Mouse (Mus musculus): ENCODE data around the gene Ubr4. TPM values are rescaled to one million over a fixed set of nuclear protein-coding genes. Genes with fewer than 3 reads are reported as not detected.
A peak's percentile ranks its signal among the peaks of the same experiment; 100 is the strongest.

Ubr4 gene
- polyA plus RNA-seq, 1 experiment from 2014 or later: 72.4 TPM

DNA sequence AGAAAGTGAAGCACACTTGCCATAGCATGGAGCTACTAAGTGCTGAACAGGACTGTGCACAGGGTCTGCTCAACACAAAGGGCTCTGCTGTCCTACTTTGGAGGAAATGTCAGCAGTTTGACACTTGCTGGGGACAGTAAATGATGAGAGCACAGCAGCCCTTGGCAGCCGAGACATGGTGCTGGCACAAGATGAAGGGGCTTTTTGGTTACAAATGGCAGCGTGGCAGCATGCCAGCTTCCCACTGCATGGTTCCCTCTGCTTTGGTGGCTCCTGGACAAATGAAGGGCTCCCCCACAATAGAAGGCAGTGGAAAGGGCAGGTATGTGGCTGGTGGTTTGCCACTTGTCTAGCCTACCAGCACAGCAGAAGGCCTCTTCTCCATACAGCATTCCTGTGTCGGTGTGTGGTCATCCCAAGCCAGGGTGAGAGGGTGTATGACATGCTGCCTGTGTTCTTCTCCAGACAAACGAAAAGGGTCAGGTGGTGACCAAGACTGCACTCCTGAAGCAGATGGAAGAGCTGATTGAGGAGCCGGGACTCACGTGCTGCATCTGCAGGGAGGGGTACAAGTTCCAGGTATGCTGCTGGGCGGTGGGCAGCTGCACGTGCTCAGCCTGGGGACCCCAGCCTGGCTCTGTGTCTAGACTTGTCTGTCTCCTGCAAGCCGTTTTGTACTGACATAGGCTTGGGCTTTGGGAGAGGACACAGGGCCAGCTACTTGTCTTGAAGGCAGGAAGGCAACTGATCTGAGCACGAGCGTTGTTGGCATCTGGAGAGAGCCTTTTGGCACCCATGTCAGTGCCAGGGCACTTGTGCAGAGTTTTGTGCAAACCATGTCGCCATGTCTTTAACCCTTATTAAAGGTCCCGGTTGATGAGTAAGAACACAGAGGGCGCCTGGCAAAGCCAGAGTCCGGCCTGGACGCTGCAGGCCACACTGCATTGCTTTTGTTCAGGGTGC is 124.5 kb downstream of the Ubr4 start:
- H3K4me2 ChIP-seq (ENCODE audit: low read depth, low read length): no peak overlapping the region
- WGBS: 89% methylated on average over 16 of the region's 16 CpGs
- no peak overlapping the region for H3K4me3 ChIP-seq (ENCODE audit: low read depth, low read length)
- no peaks in the 10 kb centered on the region for H3K9me3 ChIP-seq (ENCODE audit: control insufficient read depth, low read length)
- H3K4me1 ChIP-seq (ENCODE audit: control insufficient read depth, insufficient read depth, low read length): no peaks in the 10 kb centered on the region
- DNase-seq (ENCODE audit: low spot score): no peak
- H3K9ac ChIP-seq (ENCODE audit: low read depth, low read length): no peak overlapping the region
- H3K36me3 ChIP-seq (ENCODE audit: control insufficient read depth, insufficient read depth, low read length): peaks cover 98% of the 10 kb centered on the region
- no peak for ATAC-seq (ENCODE audit: low read depth)
- no peaks in the 10 kb centered on the region for H3K27me3 ChIP-seq (replicated peaks; ENCODE audit: control insufficient read depth, insufficient read depth, low read length)
- H3K27ac ChIP-seq (replicated peaks; ENCODE audit: low read depth, low read length): no peak overlapping the region

DNA sequence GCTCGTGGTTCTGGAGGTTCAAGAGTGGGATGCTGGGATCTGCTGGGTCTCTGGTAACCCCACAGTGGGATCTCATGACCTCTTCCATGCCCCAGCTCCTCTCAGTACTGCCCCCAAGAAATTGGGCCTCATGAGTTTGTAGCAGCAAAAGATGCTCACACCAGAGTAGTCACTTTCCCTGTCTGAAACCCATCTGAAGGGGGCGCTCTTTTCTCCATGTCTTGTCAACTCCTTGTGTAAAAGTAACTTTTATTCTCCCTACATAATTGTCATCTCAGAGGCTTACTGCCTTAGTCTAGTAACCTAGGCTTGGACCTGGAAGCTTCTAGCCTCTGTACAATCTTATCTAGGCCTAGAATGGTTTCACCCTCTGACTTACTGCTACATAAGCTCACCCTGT is 125.6 kb downstream of the Ubr4 start:
- Histone ChIP-seq H3K4me2 (ENCODE audit: low read depth, low read length) (no peak overlapping the region), H3K4me3 (ENCODE audit: low read depth, low read length) (no peak overlapping the region), H3K36me3 (ENCODE audit: control insufficient read depth, insufficient read depth, low read length) (peaks cover 98% of the 10 kb centered on the region), H3K9ac (ENCODE audit: low read depth, low read length) (no peak overlapping the region), H3K9me3 (ENCODE audit: control insufficient read depth, low read length) (no peaks in the 10 kb centered on the region), H3K27ac (replicated peaks; ENCODE audit: low read depth, low read length) (no peak overlapping the region), H3K27me3 (replicated peaks; ENCODE audit: control insufficient read depth, insufficient read depth, low read length) (no peaks in the 10 kb centered on the region), H3K4me1 (ENCODE audit: control insufficient read depth, insufficient read depth, low read length) (no peaks in the 10 kb centered on the region)
- ATAC-seq (ENCODE audit: low read depth): no peak
- 83% methylated on average over 2 of the region's 2 CpGs for WGBS
- no peak for DNase-seq (ENCODE audit: low spot score)

DNA sequence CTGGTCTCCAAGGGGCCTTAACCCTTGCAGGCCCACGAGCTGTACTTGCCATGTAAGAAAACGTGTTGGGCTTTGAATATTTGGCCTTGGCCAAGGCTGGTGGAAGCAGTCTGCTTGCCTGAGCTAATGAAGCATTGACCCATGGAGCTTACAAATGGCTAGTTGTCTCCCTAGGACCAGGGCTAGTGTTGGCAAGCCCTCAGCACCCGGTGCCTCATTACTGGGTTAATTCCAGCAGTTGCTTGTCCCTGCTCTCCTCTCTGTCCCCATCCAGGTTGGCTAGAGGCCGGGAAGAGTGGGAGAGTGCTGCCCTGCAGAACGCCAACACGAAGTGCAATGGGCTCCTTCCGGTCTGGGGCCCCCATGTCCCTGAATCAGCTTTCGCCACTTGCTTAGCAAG is 126.8 kb downstream of the Ubr4 start:
- H3K4me2 ChIP-seq (ENCODE audit: low read depth, low read length): no peak overlapping the region
- H3K36me3 ChIP-seq (ENCODE audit: control insufficient read depth, insufficient read depth, low read length): peaks cover 99% of the 10 kb centered on the region
- no peaks in the 10 kb centered on the region for H3K27me3 ChIP-seq (replicated peaks; ENCODE audit: control insufficient read depth, insufficient read depth, low read length)
- no peaks in the 10 kb centered on the region for H3K9me3 ChIP-seq (ENCODE audit: control insufficient read depth, low read length)
- DNase-seq (ENCODE audit: low spot score): no peak
- 90% methylated on average over 8 of the region's 8 CpGs for WGBS
- no peak for ATAC-seq (ENCODE audit: low read depth)
- H3K9ac ChIP-seq (ENCODE audit: low read depth, low read length): no peak overlapping the region
- no peaks in the 10 kb centered on the region for H3K4me1 ChIP-seq (ENCODE audit: control insufficient read depth, insufficient read depth, low read length)
- H3K4me3 ChIP-seq (ENCODE audit: low read depth, low read length): no peak overlapping the region
- no peak overlapping the region for H3K27ac ChIP-seq (replicated peaks; ENCODE audit: low read depth, low read length)

DNA sequence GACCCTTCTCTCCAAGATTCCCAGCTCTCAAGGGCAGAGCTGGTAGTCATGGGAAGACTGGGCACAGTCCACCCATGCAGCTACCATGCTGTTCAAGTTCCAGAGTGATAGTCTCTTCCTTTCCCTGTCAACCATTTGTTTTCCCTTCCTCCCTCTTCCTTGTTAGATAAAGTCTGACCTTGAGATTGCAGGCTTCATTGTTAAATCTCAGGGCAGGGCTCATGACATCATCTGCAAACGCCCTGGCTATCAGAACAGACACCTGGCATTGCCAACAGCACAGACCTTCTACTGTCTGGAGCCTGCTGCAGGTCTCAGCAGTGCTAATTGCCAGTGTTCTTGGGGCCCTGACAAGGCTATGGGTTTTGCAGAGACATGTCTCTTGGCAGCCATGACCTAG is 129.0 kb downstream of the Ubr4 start:
- H3K4me1 ChIP-seq (ENCODE audit: control insufficient read depth, insufficient read depth, low read length): no peaks in the 10 kb centered on the region
- no peak overlapping the region for H3K4me2 ChIP-seq (ENCODE audit: low read depth, low read length)
- H3K36me3 ChIP-seq (ENCODE audit: control insufficient read depth, insufficient read depth, low read length): peaks cover 99% of the 10 kb centered on the region
- no peaks in the 10 kb centered on the region for H3K27me3 ChIP-seq (replicated peaks; ENCODE audit: control insufficient read depth, insufficient read depth, low read length)
- no peaks in the 10 kb centered on the region for H3K9me3 ChIP-seq (ENCODE audit: control insufficient read depth, low read length)
- H3K9ac ChIP-seq (ENCODE audit: low read depth, low read length): no peak overlapping the region
- H3K4me3 ChIP-seq (ENCODE audit: low read depth, low read length): no peak overlapping the region
- ATAC-seq (ENCODE audit: low read depth) (no peak), DNase-seq (ENCODE audit: low spot score) (no peak)
- no peak overlapping the region for H3K27ac ChIP-seq (replicated peaks; ENCODE audit: low read depth, low read length)
- 88% methylated on average over 1 of the region's 1 CpGs for WGBS

DNA sequence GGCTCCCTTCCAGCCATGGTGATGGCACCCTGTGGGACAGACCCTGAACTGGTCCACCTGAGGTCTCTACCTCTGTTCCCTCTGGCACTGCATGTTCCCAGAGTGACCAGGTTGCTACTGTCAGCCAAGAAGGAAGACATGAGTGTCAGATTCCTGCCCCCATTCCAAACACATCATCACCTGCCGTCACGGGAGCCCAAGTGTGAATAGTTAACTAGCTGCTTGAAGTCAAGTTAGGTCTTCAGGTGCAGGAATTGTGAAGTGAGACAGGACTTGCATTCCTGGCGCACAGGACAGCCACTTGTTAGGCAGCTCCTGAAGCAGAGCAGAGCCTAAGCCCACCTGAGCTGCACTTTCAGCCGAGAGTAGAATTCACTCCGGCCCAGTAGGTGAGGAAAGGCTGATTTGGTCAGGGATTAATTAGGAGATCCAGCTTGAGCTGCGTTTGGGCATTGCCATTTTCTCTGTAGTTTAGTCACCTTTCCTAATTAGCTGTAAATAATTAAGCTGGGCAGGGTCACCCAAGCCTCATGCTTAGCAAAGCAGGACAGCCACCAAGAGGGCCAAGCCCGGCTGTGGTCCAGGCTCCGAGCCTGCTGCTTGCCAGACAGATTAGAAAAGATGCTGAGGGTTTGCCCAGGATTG is 131.2 kb downstream of the Ubr4 start:
- DNase-seq (ENCODE audit: low spot score): no peak
- no peak overlapping the region for H3K4me2 ChIP-seq (ENCODE audit: low read depth, low read length)
- H3K27me3 ChIP-seq (replicated peaks; ENCODE audit: control insufficient read depth, insufficient read depth, low read length): no peaks in the 10 kb centered on the region
- WGBS: 90% methylated on average over 8 of the region's 8 CpGs
- peaks cover 100% of the 10 kb centered on the region for H3K36me3 ChIP-seq (ENCODE audit: control insufficient read depth, insufficient read depth, low read length)
- H3K27ac ChIP-seq (replicated peaks; ENCODE audit: low read depth, low read length): no peak overlapping the region
- H3K9me3 ChIP-seq (ENCODE audit: control insufficient read depth, low read length): no peaks in the 10 kb centered on the region
- ATAC-seq (ENCODE audit: low read depth): no peak
- H3K4me3 ChIP-seq (ENCODE audit: low read depth, low read length): no peak overlapping the region
- no peak overlapping the region for H3K9ac ChIP-seq (ENCODE audit: low read depth, low read length)
- no peaks in the 10 kb centered on the region for H3K4me1 ChIP-seq (ENCODE audit: control insufficient read depth, insufficient read depth, low read length)

DNA sequence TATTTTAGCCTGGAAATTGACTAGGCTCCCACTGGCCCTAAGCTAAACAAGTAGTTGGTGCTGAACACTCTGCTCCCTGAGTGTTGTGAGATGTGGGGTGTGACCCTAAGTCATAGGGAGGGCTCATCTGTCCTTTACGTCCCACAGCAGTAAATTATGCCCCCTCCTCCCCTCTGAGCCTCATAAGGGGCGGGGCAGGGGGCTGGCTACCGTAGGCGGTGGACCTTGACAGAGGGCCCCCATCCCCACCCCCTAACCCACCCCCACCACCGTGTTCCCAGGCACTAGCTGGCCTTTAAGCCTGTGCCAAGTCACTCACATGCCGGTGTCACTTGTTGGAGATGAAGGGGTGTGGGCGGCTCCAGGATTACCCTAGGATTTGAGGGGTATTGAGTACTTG is 132.1 kb downstream of the Ubr4 start:
- ATAC-seq (ENCODE audit: low read depth): no peak
- 72% methylated on average over 6 of the region's 7 CpGs for WGBS

DNA sequence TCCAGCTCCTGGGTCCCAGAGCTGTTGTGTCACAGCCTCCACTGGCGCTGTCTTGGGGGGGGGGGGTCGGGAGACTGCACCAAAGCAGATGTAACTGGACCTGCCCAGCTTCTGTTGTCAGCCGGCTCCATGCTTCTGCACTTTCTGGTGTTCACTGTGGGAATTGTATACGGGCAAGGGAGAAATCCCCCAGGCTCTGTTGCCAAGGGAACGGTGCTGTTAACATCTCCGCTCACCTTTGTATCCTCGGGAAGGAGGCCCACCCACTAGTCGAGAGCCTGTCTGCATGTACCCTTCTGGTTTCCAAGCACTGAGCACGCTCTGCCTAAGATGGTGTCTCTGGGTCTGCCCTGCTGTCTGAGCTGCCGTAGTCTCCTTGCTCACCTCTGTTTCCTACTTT is 134.7 kb downstream of the Ubr4 start:
- H3K4me2 ChIP-seq (ENCODE audit: low read depth, low read length): no peak overlapping the region
- no peaks in the 10 kb centered on the region for H3K9me3 ChIP-seq (ENCODE audit: control insufficient read depth, low read length)
- ATAC-seq (ENCODE audit: low read depth) (peak; percentile 60), DNase-seq (ENCODE audit: low spot score) (peak; percentile 60)
- 48% methylated on average over 9 of the region's 10 CpGs for WGBS
- no peak overlapping the region for H3K9ac ChIP-seq (ENCODE audit: low read depth, low read length)
- H3K4me1 ChIP-seq (ENCODE audit: control insufficient read depth, insufficient read depth, low read length): no peaks in the 10 kb centered on the region
- no peaks in the 10 kb centered on the region for H3K27me3 ChIP-seq (replicated peaks; ENCODE audit: control insufficient read depth, insufficient read depth, low read length)
- H3K27ac ChIP-seq (replicated peaks; ENCODE audit: low read depth, low read length): no peak overlapping the region
- peaks cover 97% of the 10 kb centered on the region for H3K36me3 ChIP-seq (ENCODE audit: control insufficient read depth, insufficient read depth, low read length)
- no peak overlapping the region for H3K4me3 ChIP-seq (ENCODE audit: low read depth, low read length)

More for the DNA sequence above, 132.1 kb downstream of the Ubr4 start:
- H3K4me1 ChIP-seq (ENCODE audit: control insufficient read depth, insufficient read depth, low read length): no peaks in the 10 kb centered on the region
- no peak for DNase-seq (ENCODE audit: low spot score)
- peaks cover 100% of the 10 kb centered on the region for H3K36me3 ChIP-seq (ENCODE audit: control insufficient read depth, insufficient read depth, low read length)
- H3K27ac ChIP-seq (replicated peaks; ENCODE audit: low read depth, low read length): no peak overlapping the region
- no peak overlapping the region for H3K9ac ChIP-seq (ENCODE audit: low read depth, low read length)
- H3K4me2 ChIP-seq (ENCODE audit: low read depth, low read length): no peak overlapping the region
- no peak overlapping the region for H3K4me3 ChIP-seq (ENCODE audit: low read depth, low read length)
- H3K9me3 ChIP-seq (ENCODE audit: control insufficient read depth, low read length): no peaks in the 10 kb centered on the region
- H3K27me3 ChIP-seq (replicated peaks; ENCODE audit: control insufficient read depth, insufficient read depth, low read length): no peaks in the 10 kb centered on the region

DNA sequence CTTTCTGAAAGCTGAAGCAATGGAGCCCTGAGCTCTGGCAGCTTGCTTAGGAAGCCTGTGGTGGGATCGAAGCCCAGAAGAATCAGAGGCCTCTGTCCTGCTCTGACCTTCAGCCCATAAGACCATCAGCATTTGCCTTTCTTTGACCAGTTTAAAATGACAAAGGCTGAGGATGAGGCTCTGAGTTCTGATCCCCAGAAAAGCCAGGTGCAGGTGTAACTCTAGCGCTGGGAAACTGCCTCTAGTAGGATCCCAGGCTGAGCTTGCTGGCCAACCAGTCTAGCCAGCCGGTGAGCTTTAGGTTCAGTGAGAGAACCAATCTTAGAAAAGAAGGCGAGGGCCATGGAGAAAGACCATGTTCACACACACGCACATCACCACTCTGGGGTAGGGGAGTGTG is 135.9 kb downstream of the Ubr4 start:
- DNase-seq (ENCODE audit: low spot score): no peak
- H3K9ac ChIP-seq (ENCODE audit: low read depth, low read length): no peak overlapping the region
- ATAC-seq (ENCODE audit: low read depth): no peak
- no peak overlapping the region for H3K4me3 ChIP-seq (ENCODE audit: low read depth, low read length)
- no peaks in the 10 kb centered on the region for H3K9me3 ChIP-seq (ENCODE audit: control insufficient read depth, low read length)
- H3K27me3 ChIP-seq (replicated peaks; ENCODE audit: control insufficient read depth, insufficient read depth, low read length): no peaks in the 10 kb centered on the region
- no peak overlapping the region for H3K27ac ChIP-seq (replicated peaks; ENCODE audit: low read depth, low read length)
- 90% methylated on average over 5 of the region's 5 CpGs for WGBS
- no peak overlapping the region for H3K4me2 ChIP-seq (ENCODE audit: low read depth, low read length)
- peaks cover 88% of the 10 kb centered on the region for H3K36me3 ChIP-seq (ENCODE audit: control insufficient read depth, insufficient read depth, low read length)
- no peaks in the 10 kb centered on the region for H3K4me1 ChIP-seq (ENCODE audit: control insufficient read depth, insufficient read depth, low read length)

Data from embryonic facial prominence, embryonic 14.5 days (tissue).